ENCODE assay signal across 7 mouse cellular contexts in genomic region chr19:44882552-44883024, GRCm38 (mm10). TPM values are rescaled to one million over a fixed set of nuclear protein-coding genes. Genes with fewer than 3 reads are reported as not detected.
DNase-seq lines count a peak whose midpoint lies in the region; ATAC-seq and TF ChIP-seq lines count a peak whose summit lies in the region.

No protein-coding gene starts in this region.

- DNase-seq in Muller cell, postnatal 12 days (ENCODE audit: inconsistent ontology term): peak; percentile 63
- peak; percentile 45 for DNase-seq in forebrain, postnatal 0 days
- peak; percentile 60 for DNase-seq in hindbrain, embryonic 14.5 days (ENCODE audit: low spot score)
- DNase-seq in retina, postnatal 7 days (ENCODE audit: low read depth, low spot score): peak; percentile 74

- H3K9ac ChIP-seq in forebrain, postnatal 0 days: peak overlapping the region; percentile 49
- peak overlapping the region; percentile 63 for H3K9ac ChIP-seq in hindbrain, embryonic 14.5 days
- H3K9ac ChIP-seq in liver, embryonic 12.5 days: no peak overlapping the region

- H3K36me3 ChIP-seq in forebrain, postnatal 0 days (ENCODE audit: insufficient read depth): no peaks in the 10 kb centered on the region
- H3K36me3 ChIP-seq in hindbrain, embryonic 14.5 days (replicated peaks; ENCODE audit: control insufficient read depth, insufficient read depth): no peaks in the 10 kb centered on the region
- H3K36me3 ChIP-seq in liver, embryonic 12.5 days: no peaks in the 10 kb centered on the region

- ATAC-seq in forebrain, postnatal 0 days: peak; percentile 72
- peak; percentile 68 for ATAC-seq in hindbrain, embryonic 14.5 days (ENCODE audit: low FRiP score)
- ATAC-seq in liver, embryonic 12.5 days: no peak
- no peak for ATAC-seq in erythroid progenitor cell, adult 5-6 weeks (replicated peaks; ENCODE audit: low FRiP score, poor library complexity, severe bottlenecking)

- peak overlapping the region; percentile 29 for H3K4me3 ChIP-seq in brown adipose tissue, adult 24 weeks (ENCODE audit: insufficient read depth, low read depth, low read length)
- peak overlapping the region; percentile 28 for H3K4me3 ChIP-seq in forebrain, postnatal 0 days (ENCODE audit: low read depth, low read length)
- peak overlapping the region; percentile 32 for H3K4me3 ChIP-seq in hindbrain, embryonic 14.5 days (replicated peaks; ENCODE audit: low read length)
- peak overlapping the region; percentile 34 for H3K4me3 ChIP-seq in liver, embryonic 12.5 days

- no peaks in the 10 kb centered on the region for H3K4me1 ChIP-seq in brown adipose tissue, adult 24 weeks (ENCODE audit: control insufficient read depth, insufficient read depth, insufficient read length, low read length)
- H3K4me1 ChIP-seq in forebrain, postnatal 0 days (ENCODE audit: insufficient read depth): peaks cover 17% of the 10 kb centered on the region
- H3K4me1 ChIP-seq in hindbrain, embryonic 14.5 days (replicated peaks; ENCODE audit: control insufficient read depth, insufficient read depth, low read length): peaks cover 25% of the 10 kb centered on the region
- H3K4me1 ChIP-seq in liver, embryonic 12.5 days: no peaks in the 10 kb centered on the region

- H3K9me3 ChIP-seq in forebrain, postnatal 0 days (ENCODE audit: low read length): no peaks in the 10 kb centered on the region
- H3K9me3 ChIP-seq in hindbrain, embryonic 14.5 days (ENCODE audit: control insufficient read depth, low read length): no peaks in the 10 kb centered on the region
- H3K9me3 ChIP-seq in liver, embryonic 12.5 days (replicated peaks): no peaks in the 10 kb centered on the region

- H3K4me2 ChIP-seq in forebrain, postnatal 0 days (ENCODE audit: low read depth): peak overlapping the region; percentile 55
- peak overlapping the region; percentile 62 for H3K4me2 ChIP-seq in hindbrain, embryonic 14.5 days (replicated peaks)
- peak overlapping the region; percentile 49 for H3K4me2 ChIP-seq in liver, embryonic 12.5 days

- H3K27ac ChIP-seq in brown adipose tissue, adult 24 weeks (replicated peaks; ENCODE audit: low read depth, low read length): no peak overlapping the region
- no peak overlapping the region for H3K27ac ChIP-seq in forebrain, postnatal 0 days (ENCODE audit: low read depth, low read length)
- peak overlapping the region; percentile 89 for H3K27ac ChIP-seq in hindbrain, embryonic 14.5 days
- no peak overlapping the region for H3K27ac ChIP-seq in liver, embryonic 12.5 days

- H3K27me3 ChIP-seq in forebrain, postnatal 0 days (ENCODE audit: insufficient read depth, low read length): peaks cover 27% of the 10 kb centered on the region
- H3K27me3 ChIP-seq in hindbrain, embryonic 14.5 days (ENCODE audit: control insufficient read depth, insufficient read depth, low read length): peaks cover 49% of the 10 kb centered on the region; the same call in 1 of the 2 replicates
- H3K27me3 ChIP-seq in liver, embryonic 12.5 days (replicated peaks): peaks cover 87% of the 10 kb centered on the region

- WGBS in forebrain, postnatal 0 days: 4% methylated on average over 31 of the region's 31 CpGs
- under 1% methylated on average over 31 of the region's 31 CpGs for WGBS in hindbrain, embryonic 14.5 days
- WGBS in liver, embryonic 12.5 days (ENCODE audit: insufficient replicate concordance): 2% methylated on average over 31 of the region's 31 CpGs

- TF ChIP-seq CTCF in forebrain, postnatal 0 days (IDR thresholded peaks at IDR 0.05; ENCODE audit: low read depth): no peak

RNA-seq across cellular contexts. Expression of gene Slf2, which starts 48.4 kb away (rescaled TPM):
- polyA plus RNA-seq in brown adipose tissue, adult 24 weeks (2012; ENCODE audit: insufficient read depth, insufficient read length, missing spikeins): 4.4 and 6.2 TPM in 2 replicates
- total RNA-seq in forebrain, postnatal 0 days (2014; rRNA removed): 42.7 and 50.0 TPM in 2 replicates
- polyA plus RNA-seq in forebrain, postnatal 0 days (2015; fragmentation: Nextera tagmentation; extraction: Ambion mirVana): 11.1 and 16.1 TPM in 2 replicates
- polyA plus RNA-seq in hindbrain, embryonic 14.5 days (2014; fragmentation: Nextera tagmentation; extraction: Ambion mirVana): 33.1 and 34.8 TPM in 2 replicates
- 25.8 and 27.2 TPM in 2 replicates for polyA plus RNA-seq in liver, embryonic 12.5 days (2016; fragmentation: Nextera tagmentation; extraction: Ambion mirVana)
- total RNA-seq in erythroid progenitor cell, adult 5-6 weeks (2015; ENCODE audit: low replicate concordance): 17.7 and 27.2 TPM in 2 replicates
- total RNA-seq in erythroid progenitor cell, adult 5-6 weeks (2017; ENCODE audit: low replicate concordance): 26.5 and 29.4 TPM in 2 replicates

Comparison
In these comparisons a context has a peak if more than half of its experiments do, and no peak if none do; other contexts are left out.
1. ATAC-seq: peak in forebrain, postnatal 0 days (single experiment) and hindbrain, embryonic 14.5 days (single experiment); none in liver, embryonic 12.5 days (single experiment) and erythroid progenitor cell, adult 5-6 weeks (single experiment).
2. Peak in every context shown above with its lines, with median percentiles within 50 percentile points of each other: DNase-seq, H3K4me3 ChIP-seq and H3K4me2 ChIP-seq.